Mouse (Mus musculus) small intestine, adult 10 weeks (tissue): ENCODE data around the gene Mtmr4. TPM values are rescaled to one million over a fixed set of nuclear protein-coding genes. Genes with fewer than 3 reads are reported as not detected.

Experiments
- polyA plus RNA-seq: library from polyadenylated mRNA; stranded (reverse); fragments of 350-450 nt; fragmentation: Illumina TruSeq; extraction: RNeasy Lipid Tissue Mini Kit (QIAGEN cat#74804); gene quantifications from one replicate; pipeline ENCODE4 v1.2.3, GENCODE M21; 2014; ENCODE audit warnings: low replicate concordance

Gene Mtmr4
- 74.5 TPM for polyA plus RNA-seq

GRCm38 (mm10) chr11:87591526-87592353 lies at the start of gene Mtmr4:
Mtmr4 (plus strand) TSS chr11:87592162.

GRCm38 (mm10) chr11:87566501-87566900 lies 25.5 kb upstream of the Mtmr4 start, which contains the start of gene Gm11492:
Gm11492 (plus strand) TSS chr11:87566653.

DNA sequence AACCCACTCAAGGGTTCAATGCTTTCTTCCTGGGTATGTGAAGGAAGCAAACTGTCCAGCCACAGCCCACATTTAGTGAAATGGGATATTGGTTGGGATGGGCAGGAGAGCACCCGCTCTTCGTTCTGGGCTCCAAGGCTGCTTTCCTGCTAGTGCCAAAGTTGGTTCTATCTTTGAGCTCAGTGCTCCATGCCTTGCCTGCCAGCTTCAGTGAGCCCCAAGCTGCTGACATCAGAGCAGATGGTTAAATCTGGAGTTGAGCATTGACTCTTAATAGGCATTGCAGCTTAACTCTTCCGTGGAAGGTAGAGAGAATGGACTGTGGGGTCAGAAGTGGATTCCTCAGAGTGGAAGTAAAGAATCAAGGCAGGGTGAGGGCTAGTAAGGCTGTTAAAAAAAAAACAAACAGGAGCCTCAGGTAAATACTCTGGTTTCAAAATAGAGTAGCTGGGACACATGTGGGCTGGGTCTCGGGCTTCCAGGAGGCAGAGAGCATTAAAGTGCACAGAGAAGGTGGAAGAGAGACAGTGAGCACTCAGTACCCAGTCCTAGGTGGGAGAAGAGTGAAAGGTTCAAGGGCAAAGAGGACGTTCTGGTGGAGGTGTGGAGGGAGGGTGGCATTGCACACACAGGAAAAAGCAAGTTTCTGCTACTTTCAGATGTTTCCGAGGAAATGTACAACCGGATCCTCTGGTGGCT lies 23.6 kb upstream of the Mtmr4 start, which contains the start of gene Sept4:
Gene Sept4 (plus strand): TSS at position 649 of the 699 bp plus-strand sequence.

GRCm38 (mm10) chr11:87616790-87617474 lies 25.0 kb downstream of the Mtmr4 start, which contains the start of gene Hsf5:
Hsf5 (plus strand) TSS chr11:87617164.

DNA sequence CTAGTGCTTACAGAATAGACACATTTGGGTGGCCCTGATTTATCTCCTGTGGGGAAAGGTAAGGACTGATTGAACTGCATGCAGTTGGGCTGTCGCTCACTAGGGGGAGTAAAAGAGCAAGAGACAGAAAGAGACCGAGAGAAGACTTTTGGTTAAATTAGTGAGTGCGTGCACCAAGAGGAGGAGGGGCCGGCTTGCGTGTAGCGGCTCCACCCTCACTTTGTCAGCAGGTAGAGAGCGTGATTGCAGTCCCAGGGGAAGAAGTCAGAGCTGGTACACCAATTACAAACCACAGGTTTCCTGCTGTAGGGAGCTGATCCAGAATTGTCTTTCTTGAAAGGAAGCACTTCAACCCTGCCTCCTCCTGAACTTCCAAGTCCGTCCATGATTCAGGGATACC lies 70.4 kb downstream of the Mtmr4 start, which contains the start of gene Rnf43:
Gene Rnf43 (plus strand): TSS at position 316 of the 400 bp plus-strand sequence.

Other genes with a start within 250 kb of the Mtmr4 start
- 4.5 TPM for gene Ppm1e, start 233.1 kb upstream of the Mtmr4 start, polyA plus RNA-seq
- 2.2 TPM for gene Rad51c, start 187.2 kb upstream of the Mtmr4 start, polyA plus RNA-seq
- gene Tex14, start 187.1 kb upstream of the Mtmr4 start, polyA plus RNA-seq, result 3.7 TPM
- gene Gm11492, start 25.5 kb upstream of the Mtmr4 start, polyA plus RNA-seq, result not detected
- 5.0 TPM for gene Sept4, start 23.3 kb upstream of the Mtmr4 start, polyA plus RNA-seq
- 1.8 TPM for gene Hsf5, start 25.0 kb downstream of the Mtmr4 start, polyA plus RNA-seq
- gene Rnf43, start 70.6 kb downstream of the Mtmr4 start, polyA plus RNA-seq, result 12.7 TPM
- gene Supt4a, start 145.4 kb downstream of the Mtmr4 start, polyA plus RNA-seq, result 6.7 TPM
- gene Tspoap1, start 168.4 kb downstream of the Mtmr4 start, polyA plus RNA-seq, result not detected
- not detected for gene Mpo, start 201.4 kb downstream of the Mtmr4 start, polyA plus RNA-seq
- not detected for gene Lpo, start 236.1 kb downstream of the Mtmr4 start, polyA plus RNA-seq